Mouse (Mus musculus): ENCODE results near the gene Yaf2.
A peak's percentile ranks its signal among the peaks of the same experiment; 100 is the strongest.

Gene Yaf2

DNA sequence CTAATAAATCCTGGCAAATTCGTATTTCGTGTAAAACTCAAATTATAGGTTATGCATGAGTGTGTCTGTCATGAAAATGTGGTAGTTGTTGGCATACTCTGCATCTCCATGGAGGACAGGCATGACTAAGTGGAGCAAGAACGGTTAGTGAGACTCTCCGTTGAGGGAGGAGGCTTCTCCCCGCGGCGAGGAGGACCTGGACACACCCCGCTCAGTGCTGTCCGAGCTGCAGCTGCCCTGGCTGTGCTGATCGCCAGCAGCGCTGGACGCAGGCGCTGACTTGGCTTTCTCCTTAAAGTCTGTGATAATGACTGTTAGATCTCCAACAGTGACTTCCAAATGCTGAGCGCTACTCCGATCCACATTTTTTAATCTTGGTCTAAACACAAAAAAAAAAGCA, 51.5 kb downstream of the Yaf2 start:
- DNase-seq = peak; percentile 75

DNA sequence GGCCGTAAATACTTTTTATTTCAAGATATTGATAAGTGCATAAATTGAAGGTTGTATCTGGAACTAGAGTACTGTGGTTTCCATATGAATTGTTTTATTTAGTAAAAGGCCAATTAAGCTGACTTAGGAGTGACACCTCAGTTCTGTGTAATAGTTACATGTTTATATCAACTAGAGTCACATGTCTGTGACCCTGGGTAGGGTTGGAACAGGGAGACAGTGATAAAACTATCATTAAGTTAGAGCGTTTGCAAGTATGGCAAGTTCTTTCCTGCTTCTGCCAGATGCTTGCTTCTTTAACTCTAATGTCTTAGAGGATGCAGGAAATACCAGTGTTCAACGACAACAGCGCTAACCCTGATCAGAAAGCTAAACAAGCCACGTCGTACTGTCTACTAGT, 52.4 kb downstream of the Yaf2 start:
- peak; percentile 27 for DNase-seq

DNA sequence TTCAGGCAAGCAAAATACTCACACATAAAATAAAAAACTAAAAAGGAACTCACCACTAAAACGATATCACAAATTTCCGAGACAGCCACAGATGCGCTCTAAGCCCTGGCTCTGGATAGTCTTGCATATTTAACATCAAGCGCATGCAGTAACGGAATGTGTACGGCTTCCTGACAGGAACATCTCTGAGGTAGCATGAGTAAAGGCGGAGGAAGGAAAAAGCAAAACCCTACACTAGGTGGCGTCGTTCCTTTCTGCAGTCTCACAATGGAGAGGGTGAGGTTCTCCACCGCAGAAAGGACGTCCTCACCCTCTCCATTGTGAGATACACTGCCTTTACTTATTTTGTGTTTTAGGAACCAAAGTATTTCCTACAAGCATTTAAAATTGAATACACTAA, 53.4 kb downstream of the Yaf2 start:
- peak; percentile 62 for DNase-seq

DNA sequence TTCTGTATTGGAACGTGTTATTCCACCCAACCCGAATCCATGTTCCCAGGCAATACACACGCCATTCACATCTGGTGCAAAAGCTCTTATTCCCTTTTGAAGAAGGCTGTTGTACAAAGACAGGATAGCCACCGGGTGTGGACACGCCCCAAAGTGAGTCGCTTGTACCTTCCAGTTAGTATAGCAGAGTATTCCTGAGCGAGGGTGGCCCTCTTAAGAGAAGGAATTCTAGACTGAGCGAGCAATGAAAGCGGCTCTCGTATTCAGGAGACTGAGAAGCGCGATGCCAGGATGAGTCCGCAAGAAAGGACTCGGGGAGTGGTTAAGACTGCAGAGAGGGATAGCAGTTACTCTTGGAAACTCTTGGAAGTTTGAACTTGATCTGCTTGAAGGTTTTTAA, 60.5 kb downstream of the Yaf2 start:
- peak; percentile 59 for DNase-seq

DNA sequence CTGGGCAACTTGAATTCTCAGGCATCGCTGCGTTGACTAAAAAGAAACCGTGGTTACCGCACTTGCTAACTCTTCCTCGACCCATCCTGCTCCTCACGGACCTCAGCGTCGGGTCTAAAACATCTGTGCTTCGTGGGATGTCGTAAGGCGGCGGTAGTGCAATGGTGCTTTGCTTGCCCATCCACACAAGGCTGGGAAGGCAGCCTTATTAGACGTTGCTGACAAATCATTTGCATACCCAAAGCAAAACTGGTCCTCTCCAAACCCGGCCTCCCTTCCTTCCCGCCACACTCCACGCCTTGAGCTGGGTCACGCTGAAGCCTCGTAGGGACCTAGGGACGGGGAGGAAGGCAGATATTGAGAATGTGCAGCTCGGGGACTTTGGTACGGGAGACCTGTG, 61.1 kb downstream of the Yaf2 start:
- peak; percentile 69 for DNase-seq

DNA sequence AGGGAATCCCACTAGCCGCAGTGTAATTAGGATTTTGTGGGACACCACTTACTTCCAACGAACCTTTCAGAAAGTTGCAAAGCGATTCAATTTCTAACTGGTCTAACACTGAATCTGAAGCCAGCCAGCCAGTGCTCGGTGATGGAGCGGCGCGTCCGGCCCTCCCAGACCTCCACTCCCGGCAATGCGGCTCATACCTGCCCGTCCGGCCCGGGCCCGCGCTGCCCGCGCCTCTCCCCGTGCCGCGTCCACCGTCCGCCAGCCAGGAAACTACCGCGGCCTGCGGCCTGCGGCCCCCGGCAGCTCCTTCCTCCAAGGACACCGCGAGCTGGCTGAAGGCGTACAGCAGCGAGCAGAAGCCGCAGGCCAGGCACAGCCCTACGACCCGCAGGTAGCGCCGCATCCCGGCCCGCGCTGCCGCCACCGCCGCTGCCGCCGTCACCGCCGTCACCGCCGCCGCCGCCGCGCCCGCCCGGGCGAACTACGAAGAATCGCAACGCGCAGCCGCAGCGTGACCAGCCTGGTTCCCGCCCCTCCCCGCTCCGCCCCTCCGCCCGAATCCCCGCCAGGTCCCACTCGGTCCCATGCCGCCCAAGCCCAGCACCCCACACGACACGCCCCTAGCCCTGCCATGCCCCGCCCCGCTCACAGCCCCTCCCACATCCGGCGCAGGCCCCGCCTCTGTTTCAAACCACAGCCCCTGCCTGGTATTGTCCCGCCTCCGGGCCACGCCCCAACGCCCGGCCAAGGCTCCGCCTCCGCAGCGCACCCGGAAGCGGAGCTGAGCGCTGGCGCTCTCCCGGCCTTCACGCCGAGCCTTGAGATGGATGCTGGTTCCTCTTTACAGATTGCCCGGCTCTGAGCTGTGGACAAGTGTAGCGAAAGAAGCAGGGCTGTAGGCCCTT, 61.8 kb downstream of the Yaf2 start, which contains the start of gene Gxylt1:
Gene Gxylt1 (minus strand): TSS at position 501 of the 905 bp plus-strand sequence.
- peak; percentile 100 for DNase-seq

DNA sequence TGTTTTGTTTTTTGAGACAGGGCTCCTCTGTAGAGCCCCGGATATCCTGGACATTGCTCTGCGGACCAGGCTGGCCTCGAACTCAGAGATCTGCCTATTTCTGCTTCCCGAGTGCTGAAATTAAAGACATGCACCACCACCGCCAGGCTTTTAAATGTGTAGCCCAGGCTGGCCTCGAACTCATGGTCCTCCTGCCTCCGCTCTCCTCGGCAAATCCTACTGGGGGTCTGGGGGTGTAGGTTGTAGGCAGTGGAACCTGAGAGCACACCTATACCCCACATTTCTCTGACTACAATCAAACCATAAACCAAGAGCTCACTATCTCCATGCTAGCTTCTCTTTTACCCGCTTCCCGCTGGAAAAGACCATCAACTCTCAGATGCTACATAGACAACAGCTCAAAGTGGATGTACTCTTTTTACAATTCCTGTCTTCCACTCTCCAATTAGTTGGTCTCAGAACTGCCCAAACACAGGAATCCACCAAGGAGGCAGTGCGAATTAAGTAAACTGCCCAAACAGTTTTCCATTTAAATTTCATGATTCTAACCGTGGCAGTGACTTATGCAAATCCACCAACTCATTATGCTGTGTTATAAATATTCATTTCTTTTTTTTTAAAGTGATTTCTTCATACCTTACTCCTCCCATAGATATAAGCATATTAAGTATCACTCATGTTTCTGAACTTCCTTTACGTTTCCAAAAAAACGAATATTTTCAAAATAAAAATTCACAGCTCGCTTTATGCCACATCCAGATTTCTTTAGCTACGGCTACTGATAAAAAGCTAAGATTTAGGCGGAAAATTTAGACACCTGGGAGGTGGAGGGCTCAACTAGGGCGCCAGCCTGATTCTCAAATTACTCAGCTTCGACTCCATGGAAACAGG, 62.7 kb downstream of the Yaf2 start:
- DNase-seq = no peak

DNA sequence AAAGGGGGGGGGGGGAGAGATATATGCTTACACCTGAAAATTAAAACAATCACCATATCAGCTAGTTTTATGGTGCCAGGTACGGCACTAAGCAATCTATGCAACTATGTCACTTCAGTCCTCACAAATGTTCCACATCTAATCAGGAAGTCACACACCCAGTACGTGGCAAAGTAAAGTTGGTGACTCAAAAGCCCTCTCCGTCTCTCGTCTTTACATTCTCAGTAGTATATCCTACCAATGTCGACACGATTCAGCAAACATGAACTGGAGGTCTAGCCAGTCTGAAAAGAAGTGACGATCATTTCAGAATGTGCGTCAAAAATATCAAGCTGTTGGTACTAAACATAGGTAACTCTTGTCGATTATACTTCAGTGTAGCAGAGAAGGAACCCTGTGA, 63.8 kb downstream of the Yaf2 start:
- no peak for DNase-seq

DNA sequence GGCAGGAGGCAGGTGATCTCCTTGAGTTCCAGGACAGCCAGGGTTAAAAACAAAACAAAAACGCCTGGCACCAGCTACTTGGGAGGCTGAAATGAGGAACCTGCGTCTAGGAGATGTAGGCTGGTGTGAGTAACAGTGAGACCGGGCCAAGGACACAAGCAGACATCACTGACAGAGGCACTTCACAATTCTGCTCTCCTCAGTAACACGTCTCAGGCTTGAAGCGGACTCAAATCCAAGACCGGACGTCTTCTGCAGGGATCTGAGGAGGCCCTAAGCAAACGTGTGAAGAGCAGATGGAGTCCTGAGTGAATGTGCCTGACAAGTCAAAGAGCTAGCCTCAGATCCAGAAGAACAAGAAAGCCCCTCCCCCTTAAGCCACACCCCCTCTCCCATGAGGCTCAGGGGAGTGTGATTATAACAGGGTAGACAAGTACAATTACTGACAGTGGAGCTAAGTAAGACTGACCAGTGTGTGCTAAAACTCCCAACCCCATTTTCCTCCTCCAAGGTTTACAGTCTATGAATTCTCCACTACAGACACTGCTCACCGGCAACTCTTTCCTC, 66.4 kb downstream of the Yaf2 start:
- peak; percentile 50 for DNase-seq

DNA sequence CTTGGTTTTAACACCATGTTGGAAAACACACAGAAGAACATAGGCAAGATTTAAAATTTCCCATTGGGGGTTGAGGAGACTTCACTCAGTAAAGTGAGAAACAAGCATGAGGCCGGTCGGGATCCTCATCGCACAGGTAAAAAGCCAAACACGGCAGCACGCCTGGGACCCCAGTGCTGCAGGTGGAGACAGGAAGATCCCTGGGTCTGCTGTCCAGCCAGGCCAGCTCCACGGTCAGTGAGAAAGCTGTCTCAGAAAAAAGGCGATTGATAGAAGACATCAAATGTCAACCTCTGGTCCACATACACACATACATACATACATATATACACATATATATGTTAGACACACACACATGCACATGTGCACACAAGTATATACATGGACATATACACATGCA, 67.2 kb downstream of the Yaf2 start:
- DNase-seq = no peak

DNA sequence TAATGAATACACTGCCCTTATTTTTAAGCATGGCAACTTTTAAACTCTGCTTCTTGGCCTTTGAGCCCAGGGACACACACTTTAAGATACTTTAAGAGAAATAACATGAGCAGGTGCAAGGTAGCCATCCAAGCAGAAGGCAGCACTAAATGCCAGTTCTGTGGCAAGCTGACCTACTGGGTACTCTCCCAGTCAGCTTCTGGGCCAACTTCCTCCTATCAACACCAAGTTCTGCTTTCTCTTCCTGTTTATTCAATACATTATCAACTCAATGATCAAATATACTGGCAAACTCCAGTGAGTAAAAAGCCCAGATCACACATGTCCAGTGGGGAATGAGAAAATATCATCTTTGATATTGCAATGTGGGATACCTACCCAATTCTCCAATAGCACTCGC, 68.7 kb downstream of the Yaf2 start:
- no peak for DNase-seq

DNA sequence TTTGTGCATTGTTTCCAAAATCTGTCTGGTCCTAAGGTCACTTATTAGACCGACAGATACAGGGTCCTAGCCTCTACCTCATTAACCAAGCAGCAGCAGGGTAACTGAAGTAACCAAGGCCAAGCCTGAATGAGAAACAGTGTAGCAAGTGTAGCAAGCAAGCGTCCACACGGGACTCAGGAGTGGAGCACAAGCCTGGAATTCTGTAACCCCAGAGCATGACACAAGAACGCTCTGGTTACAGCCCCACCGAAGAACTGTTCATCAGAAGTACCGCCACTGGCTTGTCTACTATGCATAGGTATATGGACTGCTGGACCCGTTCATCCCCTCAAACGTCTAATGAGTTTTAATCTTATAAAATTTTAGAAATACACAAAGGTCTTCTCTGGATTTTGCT, 69.3 kb downstream of the Yaf2 start:
- no peak for DNase-seq

DNA sequence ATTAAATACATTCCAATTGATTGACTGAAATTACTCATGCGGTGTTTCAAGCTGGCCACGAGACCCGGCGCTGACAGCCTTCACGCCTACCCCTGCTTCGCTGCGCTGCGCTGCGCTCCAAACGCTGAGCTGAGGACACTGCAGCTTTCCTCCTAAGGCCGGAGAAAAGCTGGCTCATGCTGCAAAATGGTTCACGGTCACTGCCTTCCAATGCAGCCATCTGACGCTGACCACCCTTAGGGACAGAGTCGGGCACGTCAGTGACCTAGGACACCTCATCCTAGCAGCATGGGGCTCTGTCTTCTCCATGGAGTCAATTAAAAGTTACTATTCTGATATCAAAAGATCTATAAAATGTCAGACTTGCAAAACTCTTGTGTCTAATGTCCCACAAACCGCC, 70.4 kb downstream of the Yaf2 start:
- DNase-seq = no peak

DNA sequence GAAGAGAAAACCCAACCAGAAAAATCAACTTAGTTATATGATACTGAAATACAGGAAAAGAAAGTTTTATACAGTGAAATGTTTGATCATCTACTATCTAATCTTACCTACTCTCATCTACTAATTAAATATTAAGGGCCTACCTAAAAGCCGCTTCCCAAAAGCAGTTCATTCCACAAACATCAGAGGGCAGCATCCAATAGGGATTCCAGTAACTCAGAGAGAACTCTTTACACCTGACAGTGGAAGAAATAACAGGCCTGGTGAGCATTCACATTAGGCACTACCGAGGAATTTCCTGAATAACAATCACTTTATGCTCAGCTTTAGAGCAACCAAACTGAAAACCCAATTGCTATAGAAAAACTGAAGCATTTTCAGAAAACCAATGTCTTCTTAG, 71.0 kb downstream of the Yaf2 start:
- DNase-seq = no peak

DNA sequence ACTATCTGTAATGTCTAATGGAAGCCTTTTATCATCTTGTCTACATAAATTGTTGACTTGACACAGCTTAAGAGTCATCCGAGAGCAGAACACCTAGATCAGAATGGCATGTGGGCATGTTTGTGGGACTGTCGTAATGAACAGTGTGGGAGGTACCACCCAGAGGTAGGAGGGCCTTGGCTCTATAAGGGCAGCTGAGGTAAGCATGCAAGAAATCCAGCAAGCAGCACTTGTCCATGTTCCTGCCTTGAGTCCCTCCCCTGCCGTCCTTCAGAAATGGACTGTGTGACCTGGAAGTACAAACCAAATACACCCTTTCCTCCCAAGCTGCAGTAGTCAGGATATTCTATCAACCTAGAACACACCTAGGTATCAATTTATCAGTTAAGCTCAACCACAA, 71.5 kb downstream of the Yaf2 start:
- DNase-seq = no peak

DNA sequence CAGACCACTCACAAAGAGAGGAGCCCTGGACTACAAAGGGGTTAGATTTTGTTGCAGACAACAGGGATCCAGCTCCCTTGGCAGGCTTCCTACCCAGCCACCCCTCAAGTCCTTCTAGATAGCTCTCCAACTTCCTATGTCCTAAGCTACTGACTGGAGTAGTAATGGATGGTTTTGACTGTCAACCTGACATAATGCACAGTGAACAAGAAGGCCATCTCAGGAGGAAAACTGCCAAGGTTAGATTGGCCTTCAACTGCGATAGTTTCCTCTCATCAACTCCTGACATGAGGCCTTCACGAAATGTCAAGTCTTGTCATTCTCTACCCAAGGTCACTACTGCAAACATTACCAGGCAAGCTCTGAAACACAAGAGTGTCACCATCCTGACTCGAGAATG, 72.5 kb downstream of the Yaf2 start:
- no peak for DNase-seq

DNA sequence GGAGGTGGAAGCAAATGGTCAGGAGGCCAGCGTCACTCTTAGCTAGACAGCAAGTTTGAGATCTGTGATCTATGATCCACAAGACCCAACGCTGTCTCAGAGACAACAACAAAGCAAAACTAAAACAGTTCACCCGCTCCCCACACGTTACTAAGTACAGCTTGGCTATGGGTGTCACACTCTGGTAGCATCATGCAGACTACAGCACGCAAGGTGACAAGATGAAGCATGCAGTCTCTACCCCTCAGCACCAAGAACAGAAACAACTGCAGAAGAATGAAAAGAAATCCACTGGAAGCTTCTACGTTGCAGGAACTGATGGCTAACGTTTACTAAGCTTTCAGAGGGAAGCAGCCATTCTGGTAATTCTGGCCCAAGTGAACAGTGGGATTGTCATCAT, 73.2 kb downstream of the Yaf2 start:
- DNase-seq = no peak

DNA sequence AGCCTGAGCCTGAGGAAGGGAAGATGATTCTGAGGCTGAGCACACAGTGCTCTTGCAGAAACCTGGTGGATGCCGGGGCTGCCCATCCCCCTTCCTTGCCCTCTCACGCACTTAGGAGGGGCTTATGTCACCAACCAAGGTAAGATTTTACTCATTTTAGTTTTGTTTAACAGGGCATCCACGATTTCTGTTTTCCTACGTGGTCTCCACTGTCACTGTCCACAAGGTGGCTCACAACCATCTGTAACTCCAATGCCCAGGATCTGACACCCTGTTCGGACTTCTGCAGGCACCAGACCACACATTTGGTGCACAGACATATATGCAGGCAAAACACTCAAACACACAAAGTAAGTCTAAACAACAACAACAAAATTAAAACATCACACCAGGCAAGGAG, 73.9 kb downstream of the Yaf2 start:
- DNase-seq = no peak

DNA sequence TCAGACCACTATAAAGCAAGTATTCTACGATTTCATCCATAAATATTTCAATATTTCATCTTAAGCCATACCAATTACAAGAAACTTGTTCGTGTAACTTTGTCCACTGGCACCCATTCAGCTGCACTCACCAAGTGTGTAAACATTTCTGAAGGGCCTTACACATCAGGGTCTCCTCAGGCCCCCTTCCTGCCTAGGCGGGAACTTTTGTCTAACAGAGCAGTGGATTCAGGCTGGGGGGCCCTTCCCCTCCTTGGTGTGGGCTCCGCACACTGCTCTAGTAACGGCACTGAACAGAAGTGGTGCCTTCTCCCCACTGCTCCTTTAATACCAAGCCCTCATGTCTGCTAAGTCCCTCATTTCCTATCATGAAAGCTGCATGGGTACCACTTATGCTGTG, 74.5 kb downstream of the Yaf2 start:
- DNase-seq = no peak

DNA sequence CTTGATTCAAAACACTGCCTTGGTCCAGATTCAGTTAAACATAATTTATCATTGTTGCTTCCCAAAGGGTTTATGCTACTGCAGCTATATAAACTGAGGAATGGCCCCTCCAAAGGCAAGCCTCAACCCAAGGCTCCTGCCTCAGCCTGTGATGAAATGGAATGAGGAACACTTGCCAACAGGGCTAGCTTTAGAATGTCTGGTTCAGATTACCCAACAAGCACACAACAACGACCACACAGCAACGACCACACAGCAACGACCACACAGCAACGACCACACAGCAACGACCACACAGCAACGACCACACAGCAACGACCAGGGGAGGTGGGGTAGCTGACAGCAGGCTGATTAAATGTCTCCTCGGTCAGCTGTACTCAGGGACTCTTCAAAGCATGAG, 76.8 kb downstream of the Yaf2 start:
- DNase-seq = no peak

DNA sequence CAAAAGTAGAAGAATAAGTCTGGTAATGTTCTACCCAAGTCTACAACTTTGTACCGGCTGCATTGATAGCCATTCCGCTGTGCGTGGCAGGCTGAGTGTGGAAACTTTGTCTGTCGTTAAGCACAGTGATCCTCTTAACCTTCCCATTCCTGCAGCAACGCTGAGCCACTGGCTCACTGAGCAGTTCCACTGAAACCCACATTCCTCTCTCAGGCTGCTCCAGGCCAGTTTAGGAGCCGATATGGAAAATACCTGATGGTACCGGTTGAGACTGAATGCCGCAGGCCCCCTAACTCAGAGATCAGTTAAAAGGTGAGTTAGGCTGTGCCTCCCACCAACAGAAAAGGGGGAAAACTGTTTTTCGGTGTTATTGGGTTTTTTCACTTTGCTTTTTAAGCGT, 81.4 kb downstream of the Yaf2 start:
- DNase-seq = no peak

DNA sequence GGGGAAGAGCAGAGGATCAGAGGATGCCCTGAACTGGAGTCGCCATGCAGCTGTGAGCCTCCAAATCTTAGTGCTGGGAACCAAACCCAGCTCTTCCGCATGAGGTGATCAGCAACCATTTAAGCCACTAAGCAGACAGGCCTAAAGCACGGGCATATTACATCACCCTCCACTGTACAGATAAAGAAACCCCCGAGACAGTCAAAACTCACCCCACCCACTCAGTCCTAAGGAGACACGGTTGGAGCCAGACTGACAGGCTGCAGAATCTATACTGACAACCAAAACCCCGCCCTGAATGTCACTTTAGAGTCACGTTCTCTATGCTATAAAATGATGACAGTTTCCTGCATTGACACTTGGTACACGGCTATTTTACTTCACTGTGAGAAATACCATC, 83.6 kb downstream of the Yaf2 start:
- no peak for DNase-seq

DNA sequence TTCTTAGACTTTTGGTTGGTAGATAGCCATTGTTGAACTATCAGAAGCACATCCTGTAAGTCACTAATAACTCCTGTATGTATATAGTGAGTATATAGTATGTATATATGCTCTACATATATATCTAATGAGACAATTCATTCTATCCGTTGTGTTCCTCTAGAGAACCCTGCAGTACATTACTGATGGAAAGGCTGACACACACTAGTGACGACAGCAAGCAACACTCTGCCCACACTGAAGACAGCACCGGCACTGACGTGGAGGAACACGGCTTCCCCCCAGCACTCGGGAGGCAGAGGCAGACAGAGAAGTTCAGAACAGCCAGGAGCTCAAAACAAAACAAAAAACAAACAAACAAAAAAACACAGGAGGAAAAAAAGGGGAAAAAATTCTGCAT, 84.3 kb downstream of the Yaf2 start:
- DNase-seq = no peak
